Mouse (Mus musculus) MEL (cell line): ENCODE measurements around the gene Ecel1. TPM values are rescaled to one million over a fixed set of nuclear protein-coding genes. Genes with fewer than 3 reads are reported as not detected.

Experiments
- DNase-seq: peaks from one replicate; pipeline ENCODE4 v3.0.0; 2011; ENCODE audit warnings: low read depth, low spot score
- H3K27ac ChIP-seq: 2 replicates; pipeline ENCODE4 v1.5.1; 2012; ENCODE audit warnings: low read depth, mild to moderate bottlenecking, control low read depth, low read length, moderate library complexity; ENCODE audit not compliant: control insufficient read depth
- H3K27me3 ChIP-seq, 2 experiments: fragments of 150-350 bp in 1 of 2; sonication (generic) in 1 of 2; 2 replicates each; pipeline ENCODE4 v1.6.1; 2012; ENCODE audit warnings: low read length in 2 of 2, mild to moderate bottlenecking in 2 of 2, improper control_type of control experiment in 1 of 2, moderate library complexity in 1 of 2; ENCODE audit not compliant: insufficient read depth in 2 of 2, control insufficient read depth in 1 of 2
- H3K36me3 ChIP-seq, 2 experiments: 2 replicates each; pipeline ENCODE4 v1.6.1; 2012 to 2014; ENCODE audit warnings: low read length in 2 of 2, improper control_type of control experiment in 1 of 2, inconsistent platforms in 1 of 2, mild to moderate bottlenecking in 1 of 2; ENCODE audit not compliant: insufficient read depth in 2 of 2, control insufficient read depth in 1 of 2
- H3K4me1 ChIP-seq, 2 experiments: fragments of 150-350 bp in 1 of 2; sonication (generic) in 1 of 2; 2 replicates each; pipeline ENCODE4 v1.6.1; 2012; ENCODE audit warnings: low read length in 2 of 2, improper control_type of control experiment in 1 of 2, mild to moderate bottlenecking in 1 of 2; ENCODE audit not compliant: insufficient read depth in 2 of 2, control insufficient read depth in 1 of 2
- H3K4me3 ChIP-seq, 2 experiments: fragments of 150-350 bp in 1 of 2; sonication (generic) in 1 of 2; 2 replicates each; pipeline ENCODE4 v1.5.1; 2012; ENCODE audit warnings: low read depth in 2 of 2, low read length in 2 of 2, mild to moderate bottlenecking in 2 of 2, moderate library complexity in 2 of 2, control low read depth in 1 of 2, improper control_type of control experiment in 1 of 2; ENCODE audit not compliant: control insufficient read depth in 1 of 2, insufficient read depth in 1 of 2
- H3K79me2 ChIP-seq: 2 replicates; pipeline ENCODE4 v1.6.1; 2012; ENCODE audit warnings: mild to moderate bottlenecking, low read length, moderate library complexity; ENCODE audit not compliant: control insufficient read depth, poor library complexity, insufficient read depth
- H3K9ac ChIP-seq: 2 replicates; pipeline ENCODE4 v1.6.1; 2012; ENCODE audit warnings: low read depth, mild to moderate bottlenecking, control low read depth, low read length, moderate library complexity; ENCODE audit not compliant: control insufficient read depth, poor library complexity, severe bottlenecking
- H3K9me3 ChIP-seq: fragments of 150-350 bp; sonication (generic); replicated peaks from 2 replicates; pipeline ENCODE4 v1.6.1; 2012; ENCODE audit warnings: mild to moderate bottlenecking, low read length, improper control_type of control experiment, moderate library complexity; ENCODE audit not compliant: insufficient read depth
- CHD1 ChIP-seq: IDR thresholded peaks from 2 replicates; pipeline ENCODE4 v1.6.1; 2012; ENCODE audit warnings: low read depth, mild to moderate bottlenecking, inconsistent platforms, low read length, improper control_type of control experiment
- CHD2 ChIP-seq: IDR thresholded peaks from 2 replicates; pipeline ENCODE4 v1.6.1; 2011; ENCODE audit warnings: low read length, improper control_type of control experiment
- CTCF ChIP-seq, 3 experiments: IDR thresholded peaks in 2 of 3; conservative IDR thresholded peaks in 1 of 3; 2 replicates each; pipeline ENCODE4 v1.5.1; 2011 to 2012; ENCODE audit warnings: low read length in 3 of 3, low read depth in 2 of 3, mild to moderate bottlenecking in 2 of 3, improper control_type of control experiment in 1 of 3, inconsistent platforms in 1 of 3, mixed read lengths in 1 of 3, moderate library complexity in 1 of 3; ENCODE audit not compliant: control insufficient read depth in 1 of 3, insufficient read depth in 1 of 3, poor library complexity in 1 of 3, severe bottlenecking in 1 of 3
- E2F4 ChIP-seq: IDR thresholded peaks from 2 replicates; pipeline ENCODE4 v1.6.1; 2011; ENCODE audit warnings: low read depth, low read length, improper control_type of control experiment, borderline replicate concordance
- ELF1 ChIP-seq: IDR thresholded peaks from 2 replicates; pipeline ENCODE4 v1.6.1; 2014; ENCODE audit warnings: low read depth, mild to moderate bottlenecking, inconsistent platforms, low read length, improper control_type of control experiment, moderate library complexity
- EP300 ChIP-seq, 2 experiments: IDR thresholded peaks; 2 replicates each; pipeline ENCODE4 v1.6.1; 2011; ENCODE audit warnings: improper control_type of control experiment in 2 of 2, low read length in 2 of 2, low read depth in 1 of 2, mild to moderate bottlenecking in 1 of 2
- GATA1 ChIP-seq: IDR thresholded peaks from 2 replicates; pipeline ENCODE4 v1.6.1; 2011; ENCODE audit warnings: low read depth, low read length, improper control_type of control experiment
- JUND ChIP-seq: IDR thresholded peaks from 2 replicates; pipeline ENCODE4 v1.6.1; 2011; ENCODE audit warnings: low read depth, mild to moderate bottlenecking, improper control_type of control experiment, low read length
- KAT2A ChIP-seq: conservative IDR thresholded peaks from 2 replicates; pipeline ENCODE4 v1.6.1; 2012; ENCODE audit warnings: low read depth, low read length, improper control_type of control experiment, inconsistent platforms
- MAFK ChIP-seq: IDR thresholded peaks from 2 replicates; pipeline ENCODE4 v1.6.1; 2011; ENCODE audit warnings: low read depth, mild to moderate bottlenecking, low read length, improper control_type of control experiment, borderline replicate concordance
- MAX ChIP-seq: IDR thresholded peaks from 2 replicates; pipeline ENCODE4 v1.6.1; 2011; ENCODE audit warnings: low read length, improper control_type of control experiment
- MAZ ChIP-seq: IDR thresholded peaks from 2 replicates; pipeline ENCODE4 v1.6.1; 2012; ENCODE audit warnings: low read depth, mild to moderate bottlenecking, inconsistent platforms, low read length, improper control_type of control experiment
- MEF2A ChIP-seq: IDR thresholded peaks from 2 replicates; pipeline ENCODE4 v1.6.1; 2014; ENCODE audit warnings: low read depth, mild to moderate bottlenecking, inconsistent platforms, low read length, improper control_type of control experiment; ENCODE audit not compliant: poor library complexity, insufficient replicate concordance, severe bottlenecking; ENCODE audit errors: extremely low read depth
- MXI1 ChIP-seq: IDR thresholded peaks from 2 replicates; pipeline ENCODE4 v1.6.1; 2011; ENCODE audit warnings: mild to moderate bottlenecking, low read depth, low read length, improper control_type of control experiment
- MYB ChIP-seq: IDR thresholded peaks from 2 replicates; pipeline ENCODE4 v1.6.1; 2011; ENCODE audit warnings: mild to moderate bottlenecking, low read depth, low read length, improper control_type of control experiment
- NRF1 ChIP-seq: IDR thresholded peaks from 2 replicates; pipeline ENCODE4 v1.6.1; 2014; ENCODE audit warnings: low read depth, mild to moderate bottlenecking, inconsistent platforms, low read length, improper control_type of control experiment, moderate library complexity; ENCODE audit not compliant: poor library complexity, insufficient read depth, severe bottlenecking
- POLR2A ChIP-seq, 2 experiments: IDR thresholded peaks; 2 replicates each; pipeline ENCODE4 v1.6.1; 2011 to 2012; ENCODE audit warnings: low read length in 2 of 2, mild to moderate bottlenecking in 2 of 2, control low read depth in 1 of 2, improper control_type of control experiment in 1 of 2, low read depth in 1 of 2, moderate library complexity in 1 of 2; ENCODE audit not compliant: control insufficient read depth in 1 of 2, insufficient read depth in 1 of 2, poor library complexity in 1 of 2
- POLR2AphosphoS2 ChIP-seq: IDR thresholded peaks from 2 replicates; pipeline ENCODE4 v1.6.1; 2011; ENCODE audit warnings: low read length, improper control_type of control experiment
- RAD21 ChIP-seq: IDR thresholded peaks from 2 replicates; pipeline ENCODE4 v1.6.1; 2011; ENCODE audit warnings: mild to moderate bottlenecking, low read depth, low read length, improper control_type of control experiment
- SIN3A ChIP-seq: IDR thresholded peaks from 2 replicates; pipeline ENCODE4 v1.6.1; 2012; ENCODE audit warnings: low read length, improper control_type of control experiment, inconsistent platforms
- SMC3 ChIP-seq: IDR thresholded peaks from 2 replicates; pipeline ENCODE4 v1.6.1; 2011; ENCODE audit warnings: low read depth, low read length, improper control_type of control experiment
- TBP ChIP-seq: IDR thresholded peaks from 2 replicates; pipeline ENCODE4 v1.8.0; 2011; ENCODE audit warnings: low read depth, low read length, improper control_type of control experiment
- TCF12 ChIP-seq: IDR thresholded peaks from 2 replicates; pipeline ENCODE4 v1.6.1; 2014; ENCODE audit warnings: low read depth, mild to moderate bottlenecking, inconsistent platforms, low read length, improper control_type of control experiment, moderate library complexity
- UBTF ChIP-seq: IDR thresholded peaks from 2 replicates; pipeline ENCODE4 v1.6.1; 2012; ENCODE audit warnings: low read depth, mild to moderate bottlenecking, inconsistent platforms, low read length, improper control_type of control experiment, moderate library complexity, borderline replicate concordance; ENCODE audit not compliant: insufficient read depth
- USF2 ChIP-seq, 2 experiments: IDR thresholded peaks; 2 replicates each; pipeline ENCODE4 v1.6.1; 2011 to 2012; ENCODE audit warnings: improper control_type of control experiment in 2 of 2, low read length in 2 of 2, borderline replicate concordance in 1 of 2, inconsistent platforms in 1 of 2, low read depth in 1 of 2, mild to moderate bottlenecking in 1 of 2; ENCODE audit not compliant: insufficient read depth in 1 of 2
- ZC3H11A ChIP-seq: IDR thresholded peaks from 2 replicates; pipeline ENCODE4 v1.6.1; 2012; ENCODE audit warnings: low read depth, mild to moderate bottlenecking, inconsistent platforms, low read length, improper control_type of control experiment
- ZKSCAN1 ChIP-seq: IDR thresholded peaks from 2 replicates; pipeline ENCODE4 v1.6.1; 2012; ENCODE audit warnings: low read depth, mild to moderate bottlenecking, inconsistent platforms, low read length, improper control_type of control experiment, moderate library complexity
- ZMIZ1 ChIP-seq: IDR thresholded peaks from 2 replicates; pipeline ENCODE4 v1.6.1; 2012; ENCODE audit warnings: low read depth, mild to moderate bottlenecking, inconsistent platforms, low read length, improper control_type of control experiment, moderate library complexity
- ZNF384 ChIP-seq: IDR thresholded peaks from 2 replicates; pipeline ENCODE4 v1.6.1; 2012; ENCODE audit warnings: low read depth, mild to moderate bottlenecking, inconsistent platforms, low read length, improper control_type of control experiment
- polyA plus RNA-seq, 2 experiments: library from polyadenylated mRNA; stranded (reverse) in 1 of 2; unstranded in 1 of 2; fragments of >175 nt in 1 of 2; fragments of >200 nt in 1 of 2; gene quantifications; 2 replicates each; pipeline versions ENCODE4 v1.2.1 to v1.2.4; 2012; ENCODE audit warnings: low replicate concordance in 2 of 2, low read depth in 1 of 2; ENCODE audit not compliant: insufficient read length in 2 of 2, insufficient read depth in 1 of 2, missing spikeins in 1 of 2
- total RNA-seq: library from RNA; depleted of rRNA; stranded (reverse); fragments of 300-350 nt; gene quantifications from 2 replicates; pipeline ENCODE4 v1.2.3, GENCODE M21; 2012

Gene Ecel1
- total and polyA plus RNA-seq, 3 experiments = 0.73 to 4.8 TPM; not detected in 1

GRCm38 (mm10) chr1:87200811-87201210 is 44.5 kb upstream of the Ecel1 start:
- no peaks in the 10 kb centered on the region for H3K79me2 ChIP-seq
- H3K9ac ChIP-seq = no peak overlapping the region
- no peaks in the 10 kb centered on the region for H3K36me3 ChIP-seq
- no peak overlapping the region for H3K27ac ChIP-seq
- peaks cover 3 to 11% of the 10 kb centered on the region in 2 experiments for H3K27me3 ChIP-seq
- no peak for DNase-seq
- H3K4me3 ChIP-seq = no peak overlapping the region
- TF ChIP-seq POLR2A (IDR thresholded peaks at IDR 0.05; ENCODE audit: control insufficient read depth in 1 of 2, insufficient read depth in 1 of 2, low read depth in 1 of 2, low read length in 2 of 2, poor library complexity in 1 of 2) = no peak
- TF ChIP-seq RAD21 = no peak
- TF ChIP-seq SMC3 = no peak
- no peak for TF ChIP-seq EP300 (IDR thresholded peaks at IDR 0.05; ENCODE audit: low read depth in 1 of 2, low read length in 2 of 2)
- no peak for TF ChIP-seq MYB
- no peak for TF ChIP-seq ZC3H11A
- TF ChIP-seq USF2 (IDR thresholded peaks at IDR 0.05; ENCODE audit: borderline replicate concordance in 1 of 2, insufficient read depth in 1 of 2, low read depth in 1 of 2, low read length in 2 of 2) = no peak
- no peak for TF ChIP-seq ELF1
- TF ChIP-seq ZNF384 = no peak
- TF ChIP-seq CTCF (IDR thresholded peaks at IDR 0.05 in 2 of 3, conservative IDR thresholded peaks at IDR 0.05 in 1 of 3; ENCODE audit: control insufficient read depth in 1 of 3, insufficient read depth in 1 of 3, low read depth in 2 of 3, low read length in 3 of 3, poor library complexity in 1 of 3, severe bottlenecking in 1 of 3) = no peak
- no peak for TF ChIP-seq MEF2A
- no peak for TF ChIP-seq UBTF
- no peak for TF ChIP-seq NRF1
- no peak for TF ChIP-seq MAX
- no peak for TF ChIP-seq CHD2
- TF ChIP-seq TBP = no peak
- TF ChIP-seq ZKSCAN1 = no peak
- TF ChIP-seq SIN3A = no peak
- H3K4me1 ChIP-seq = no peaks in the 10 kb centered on the region
- no peaks in the 10 kb centered on the region for H3K9me3 ChIP-seq

GRCm38 (mm10) chr1:87198119-87199065 is 42.1 kb upstream of the Ecel1 start:
- Histone ChIP-seq H3K27me3 (peaks cover 10 to 11% of the 10 kb centered on the region in 2 experiments), H3K27ac (no peak overlapping the region), H3K9ac (no peak overlapping the region), H3K9me3 (no peaks in the 10 kb centered on the region), H3K4me1 (no peaks in the 10 kb centered on the region), H3K79me2 (no peaks in the 10 kb centered on the region), H3K36me3 (no peaks in the 10 kb centered on the region), H3K4me3 (no peak overlapping the region)
- DNase-seq = no peak
- no peak for TF ChIP-seq JUND
- TF ChIP-seq EP300 (IDR thresholded peaks at IDR 0.05; ENCODE audit: low read depth in 1 of 2, low read length in 2 of 2) = no peak
- TF ChIP-seq SMC3 = no peak
- TF ChIP-seq RAD21 = no peak
- no peak for TF ChIP-seq MAZ
- TF ChIP-seq KAT2A = no peak
- no peak for TF ChIP-seq MXI1
- TF ChIP-seq TBP = no peak
- TF ChIP-seq CHD1 = no peak
- TF ChIP-seq TCF12 = no peak
- no peak for TF ChIP-seq SIN3A
- no peak for TF ChIP-seq POLR2AphosphoS2
- TF ChIP-seq MAFK = no peak
- TF ChIP-seq GATA1 = no peak
- no peak for TF ChIP-seq ZMIZ1
- no peak for TF ChIP-seq E2F4
